23 mouse cellular contexts compared by ENCODE assay signal in the genomic region with DNA sequence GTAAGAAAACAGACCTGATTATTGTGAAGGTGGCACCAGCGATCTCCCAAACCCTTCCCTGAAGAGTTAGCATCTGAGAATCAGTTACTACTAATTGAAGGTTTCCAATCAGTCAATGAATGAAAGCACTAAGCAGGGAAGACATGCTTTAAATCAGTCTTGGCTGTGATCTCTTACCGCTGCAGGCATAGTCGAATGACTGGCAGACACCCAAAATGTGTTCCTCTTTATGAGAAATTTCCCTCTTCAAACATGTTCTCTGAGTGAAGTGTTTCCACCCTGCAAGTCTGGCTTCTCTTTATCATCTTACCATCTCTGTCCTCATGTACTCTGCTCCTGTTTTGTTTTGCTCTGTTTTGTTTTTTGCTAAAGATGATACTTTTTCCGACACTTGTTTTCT. TPM values are rescaled to one million over a fixed set of nuclear protein-coding genes. Genes with fewer than 3 reads are reported as not detected.
"Had no signal": no experiment of that assay in that cellular context is flagged by ENCODE, and none has a peak within 500 bp of the region (broad histone marks: within the 10 kb centered on the region; RNA-seq: fewer than 3 reads in every experiment).

No protein-coding gene starts in this region.

- H3K9ac ChIP-seq: limb, embryonic 12.5 days; liver, embryonic 14.5 days; midbrain, embryonic 15.5 days; neural tube, embryonic 12.5 days; stomach, embryonic 15.5 days had no signal

- H3K4me2 ChIP-seq: limb, embryonic 12.5 days; midbrain, embryonic 15.5 days; neural tube, embryonic 12.5 days; stomach, embryonic 15.5 days had no signal

- ATAC-seq: midbrain, embryonic 15.5 days had no signal

- H3K9me3 ChIP-seq: limb, embryonic 12.5 days; midbrain, embryonic 10.5 days; midbrain, embryonic 15.5 days; neural tube, embryonic 12.5 days; stomach, embryonic 15.5 days had no signal

- H3K27ac ChIP-seq: limb, embryonic 12.5 days; liver, embryonic 14.5 days; midbrain, embryonic 10.5 days; midbrain, embryonic 15.5 days; neural tube, embryonic 12.5 days; stomach, embryonic 15.5 days had no signal

- DNase-seq: kidney, adult 8-10 months; kidney, postnatal 25 days; layer of hippocampus, postnatal 36 days; lung, adult 18-20 months; lung, postnatal 4 days; right cerebral cortex, postnatal 14 days; thymus, postnatal 36 days had no signal

- H3K4me3 ChIP-seq: limb, embryonic 12.5 days; midbrain, embryonic 10.5 days; midbrain, embryonic 15.5 days; neural tube, embryonic 12.5 days; stomach, embryonic 15.5 days had no signal

- H3K36me3 ChIP-seq: limb, embryonic 12.5 days; midbrain, embryonic 10.5 days; midbrain, embryonic 15.5 days; neural tube, embryonic 12.5 days; stomach, embryonic 15.5 days had no signal

RNA-seq across cellular contexts. Expression of a gene that starts 2.8 kb away (rescaled TPM):
- total RNA-seq: layer of hippocampus, postnatal 36 days; left cerebral cortex, adult 8-10 months; left cerebral cortex, postnatal 25 days; liver, adult 2 months; megakaryocyte, adult 5-6 weeks; monocyte, adult 5-6 weeks had no signal
- polyA plus RNA-seq: kidney, embryonic 16.5 days; liver, adult 2 months; liver, embryonic 14.5 days; spleen, adult 2 months; testis, adult 2 months; thymus, postnatal 0 days had no signal

RNA-seq across cellular contexts. Expression of a gene that starts 29.8 kb away (rescaled TPM):
- total RNA-seq: layer of hippocampus, postnatal 36 days; left cerebral cortex, adult 8-10 months; left cerebral cortex, postnatal 25 days; liver, adult 2 months; megakaryocyte, adult 5-6 weeks had no signal
- polyA plus RNA-seq: kidney, embryonic 16.5 days; limb, embryonic 12.5 days; liver, adult 2 months; liver, embryonic 14.5 days; lung, embryonic 16.5 days; midbrain, embryonic 10.5 days; midbrain, embryonic 15.5 days; neural tube, embryonic 12.5 days; spleen, adult 2 months; stomach, embryonic 15.5 days; thymus, postnatal 0 days had no signal
